Mouse (Mus musculus) megakaryocyte progenitor cell, adult 5-6 weeks (primary cell): Measurements from ENCODE around the gene Itm2a. TPM values are rescaled to one million over a fixed set of nuclear protein-coding genes. Genes with fewer than 3 reads are reported as not detected.

ENCODE experiments used
- ATAC-seq: replicated peaks from 2 replicates; pipeline ENCODE4 v1.8.0; 2016; ENCODE audit warnings: mild to moderate bottlenecking, moderate TSS enrichment, inconsistent platforms; ENCODE audit not compliant: poor library complexity
- total RNA-seq, 2 experiments: library from RNA; stranded (forward) in 1 of 2; stranded (reverse) in 1 of 2; fragments of 157-497, 149-512 nt in 1 of 2; fragments of 200-1000 nt in 1 of 2; gene quantifications; 2 replicates each; pipeline versions ENCODE4 v1.2.3 to v1.2.4; 2015 to 2017

The Itm2a gene
- total RNA-seq (2015) (1.9 and 3.3 TPM in 2 replicates), total RNA-seq (2017) (1.7 and 1.8 TPM in 2 replicates)

DNA sequence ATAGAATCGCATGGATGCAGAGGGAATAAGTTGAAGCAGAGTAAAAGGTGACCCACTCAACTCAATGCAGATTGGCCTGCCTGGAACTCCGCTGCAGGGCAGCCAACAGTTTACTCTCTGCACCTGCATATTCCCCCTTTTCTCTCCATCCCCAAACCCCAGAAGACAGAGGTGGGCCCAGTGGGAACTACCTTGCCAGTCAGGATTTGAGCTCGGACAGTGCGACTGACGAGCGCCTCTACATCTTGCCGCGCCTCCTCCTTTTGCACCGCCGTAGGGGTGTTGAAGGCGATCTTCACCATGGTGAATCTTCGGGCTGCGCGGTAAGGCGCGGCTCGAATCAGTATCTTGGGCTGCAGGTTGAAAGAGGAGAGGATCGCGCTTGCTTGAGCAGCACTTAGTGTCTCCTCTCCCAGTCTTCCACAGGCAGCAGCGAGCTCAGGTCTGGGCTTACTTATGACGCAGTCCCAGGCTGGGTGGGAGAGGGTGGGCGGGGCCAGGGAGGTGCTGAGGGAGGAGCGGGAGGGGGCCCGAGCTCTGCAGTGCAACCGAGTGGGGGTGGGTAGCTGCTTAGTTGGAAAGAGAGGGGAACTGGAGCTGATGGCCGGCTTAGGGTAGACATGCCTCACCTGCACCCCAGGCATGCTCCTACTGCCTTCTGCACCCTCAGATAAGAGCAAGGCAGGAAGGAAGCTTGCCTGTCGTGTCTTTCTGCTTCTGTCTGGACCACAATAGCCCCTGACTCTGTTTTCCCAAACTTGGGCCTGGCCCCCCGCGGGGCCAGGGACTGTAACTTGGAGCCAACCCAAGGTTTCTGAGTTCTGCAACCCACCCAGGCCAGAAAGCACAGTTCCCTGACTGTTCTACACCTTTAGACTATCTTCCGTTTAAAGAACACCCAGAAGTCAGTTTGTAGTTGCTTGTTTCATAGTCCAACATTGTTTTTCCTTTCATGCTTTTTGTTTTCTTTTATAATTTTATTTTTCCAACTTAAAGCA lies at the start of gene Itm2a:
Itm2a (minus strand) TSS at position 462 of the 998 bp plus-strand sequence.
- ATAC-seq: peak; percentile 77

DNA sequence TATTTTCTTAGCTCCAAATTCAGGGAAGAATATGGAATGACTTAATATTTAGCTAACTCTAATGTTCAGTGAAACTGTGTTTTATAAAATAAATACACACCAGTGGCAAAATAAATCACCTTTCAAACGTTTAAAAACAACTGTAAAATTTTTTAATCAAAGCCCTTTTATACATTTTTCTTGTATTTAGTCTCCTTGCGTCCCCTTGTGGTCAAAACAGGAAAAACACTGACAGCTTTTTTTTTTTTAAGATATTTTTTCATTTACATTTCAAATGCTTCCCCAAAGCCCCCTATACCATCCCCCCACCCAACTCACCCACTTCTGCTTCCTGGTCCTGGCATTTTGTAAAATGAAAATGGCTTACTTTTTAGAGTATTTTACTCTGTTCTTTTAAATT lies 32.7 kb upstream of the Itm2a start:
- no peak for ATAC-seq

DNA sequence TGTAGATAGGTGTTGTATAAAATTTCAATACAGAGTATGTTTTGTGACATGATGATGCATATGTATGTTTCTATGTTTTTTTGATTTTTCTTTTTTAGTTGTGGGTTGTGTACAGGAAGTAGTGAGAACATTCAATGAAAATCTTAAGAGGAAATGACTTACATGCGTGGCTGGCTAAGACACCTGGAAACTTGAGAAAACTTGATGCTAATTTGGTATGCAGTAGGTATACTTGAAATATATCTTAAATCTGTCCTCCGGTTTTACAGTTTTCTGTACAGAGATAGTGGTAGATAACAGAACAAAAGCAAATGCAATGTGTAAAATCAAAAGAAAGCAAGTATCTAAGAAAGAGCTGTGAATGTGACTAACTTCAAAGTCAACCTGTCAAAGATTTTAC lies 18.1 kb upstream of the Itm2a start:
- ATAC-seq: no peak

DNA sequence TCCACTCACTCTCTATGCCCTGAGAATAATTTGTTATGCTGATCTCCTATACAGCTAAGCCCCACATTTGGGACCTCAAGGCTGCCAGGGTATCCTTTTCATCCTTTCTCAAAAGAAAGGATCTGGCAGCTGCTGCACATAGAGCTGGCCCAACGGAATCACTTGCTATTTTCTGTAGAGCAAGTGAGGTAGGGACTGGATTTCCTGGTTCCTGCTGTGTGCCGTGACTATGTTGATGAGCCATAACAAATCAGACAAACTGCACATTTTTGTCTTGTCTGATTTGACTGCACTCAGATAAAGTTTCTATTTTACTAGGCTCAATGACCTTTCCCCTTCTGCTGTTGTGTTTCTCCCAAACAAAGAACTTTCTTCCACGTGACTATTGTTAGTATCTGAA lies 14.2 kb upstream of the Itm2a start:
- no peak for ATAC-seq

DNA sequence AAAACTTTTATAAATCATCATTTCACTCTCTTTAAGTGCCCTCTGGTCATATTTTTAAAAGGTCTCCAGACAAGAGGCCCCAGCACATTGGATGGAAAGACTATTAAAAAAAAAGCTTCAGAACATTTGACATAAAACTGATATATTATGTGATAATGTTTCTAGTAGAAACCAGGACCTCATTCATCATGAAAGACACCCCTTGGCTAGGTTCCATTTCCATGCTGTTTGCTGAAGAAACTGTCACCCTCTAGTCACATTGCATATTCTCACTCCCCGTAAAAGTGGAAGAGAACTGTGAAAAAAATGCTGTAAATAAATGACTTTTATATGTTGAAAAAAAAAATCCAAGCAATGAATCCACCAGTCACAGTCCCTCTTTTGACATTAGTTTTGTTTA lies 12.8 kb upstream of the Itm2a start:
- ATAC-seq: no peak

DNA sequence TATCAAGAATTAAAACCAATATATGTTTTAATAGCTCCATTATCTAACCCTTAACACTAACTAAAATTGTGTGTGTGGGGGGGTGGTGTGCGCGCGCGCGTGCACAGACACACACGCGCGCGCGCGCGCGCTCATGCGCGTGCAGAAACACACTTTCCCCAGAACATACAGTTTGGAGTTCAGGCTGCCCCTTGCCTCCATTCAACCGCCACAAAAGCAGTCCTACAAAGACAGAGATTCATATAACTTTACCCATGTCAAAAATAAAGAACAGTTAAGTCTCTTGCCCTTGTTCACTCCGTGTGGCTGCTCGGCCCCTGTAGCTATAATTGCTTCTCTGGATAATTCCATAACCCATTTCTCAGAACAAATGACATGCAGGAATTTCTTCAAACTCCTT lies 695 bp downstream of the Itm2a start:
- ATAC-seq: peak; percentile 48

DNA sequence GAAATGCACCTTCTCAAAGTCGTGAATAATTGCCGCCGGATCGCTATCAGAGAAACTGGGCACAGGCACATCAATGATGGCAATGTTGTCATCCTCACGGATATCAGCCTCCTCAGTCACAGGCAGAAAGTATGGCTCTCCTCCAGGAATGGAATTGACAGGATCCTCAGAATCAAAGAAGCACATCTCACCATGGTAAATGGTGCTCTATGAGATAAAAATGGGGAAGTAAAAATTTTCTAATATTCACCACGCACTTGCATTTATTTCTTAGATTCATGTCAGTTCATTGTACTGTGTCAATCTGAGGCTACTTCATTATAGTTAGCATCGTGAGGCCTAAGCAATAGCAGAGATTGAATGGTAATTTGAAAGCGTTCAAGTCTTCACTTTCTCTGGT lies 4.1 kb downstream of the Itm2a start:
- no peak for ATAC-seq

DNA sequence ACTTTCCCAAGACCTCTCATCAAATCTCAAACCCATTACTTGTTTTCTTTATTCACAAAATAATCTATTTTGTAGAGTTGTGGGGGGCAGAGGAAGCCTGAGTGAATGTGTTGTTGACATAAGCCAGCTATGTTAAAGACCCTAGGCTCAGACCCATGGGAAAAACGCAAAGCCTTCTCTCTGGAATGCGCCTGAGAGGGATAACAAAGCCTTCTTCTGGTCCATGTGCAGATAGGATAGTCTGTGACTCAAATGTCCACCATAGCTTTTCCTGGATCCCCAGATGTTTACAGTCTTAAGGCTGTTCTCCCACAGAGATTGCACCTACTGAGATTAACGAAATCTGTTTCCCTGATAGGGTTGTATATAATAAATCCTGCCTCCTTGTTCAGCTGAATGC lies 9.9 kb downstream of the Itm2a start:
- no peak for ATAC-seq

DNA sequence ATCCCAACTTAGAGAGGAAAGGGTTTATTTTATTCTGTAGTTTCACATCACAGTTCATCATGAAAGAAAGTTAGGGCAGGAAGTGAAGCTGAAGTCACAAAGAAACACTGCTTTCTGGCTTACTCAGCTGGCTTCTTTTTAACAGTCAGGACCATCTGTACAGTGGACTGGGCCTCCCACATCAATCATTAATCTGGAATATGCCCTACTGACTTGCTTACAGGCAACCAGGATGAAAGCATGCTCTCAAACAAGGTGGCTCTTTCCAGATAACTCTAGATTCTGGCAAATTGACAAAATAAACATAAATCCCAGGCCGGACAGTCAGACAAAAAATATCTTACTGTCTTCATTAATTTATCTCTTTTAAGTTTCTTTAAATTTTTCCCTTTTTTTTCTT lies 27.8 kb downstream of the Itm2a start:
- no peak for ATAC-seq

Other genes starting within 250 kb of the Itm2a start
- 0.17 and 0.29 TPM in 2 replicates for gene Gpr174, start 147.5 kb downstream of the Itm2a start, total RNA-seq (2015)
- 0.21 and 0.68 TPM in 2 replicates for gene Gpr174, start 147.5 kb downstream of the Itm2a start, total RNA-seq (2017)